Mouse (Mus musculus) hindlimb bud, embryonic 11.5 days (tissue): Measurements from ENCODE around the gene Fgfbp1.

Experiments
- DNase-seq: peaks from one replicate; pipeline ENCODE4 v3.0.0-alpha.2; 2012; ENCODE audit warnings: low read depth, low spot score; ENCODE audit errors: extremely low spot score

Fgfbp1 gene

GRCm38 (mm10) chr5:43981620-43982019 is at the start of gene Fgfbp1:
Fgfbp1 (minus strand) TSS chr5:43981779.
- no peak for DNase-seq

GRCm38 (mm10) chr5:43998295-43998989 is 16.9 kb upstream of the Fgfbp1 start:
- no peak for DNase-seq

- DNase-seq = no peak
Observed at GRCm38 (mm10) chr5:43997626-43998025, 16.0 kb upstream of the Fgfbp1 start.

GRCm38 (mm10) chr5:43996162-43996561 is 14.6 kb upstream of the Fgfbp1 start:
- DNase-seq = no peak

- DNase-seq = no peak
Observed at GRCm38 (mm10) chr5:43994981-43995380, 13.4 kb upstream of the Fgfbp1 start.

GRCm38 (mm10) chr5:43990316-43990715 is 8.7 kb upstream of the Fgfbp1 start:
- no peak for DNase-seq

GRCm38 (mm10) chr5:43989017-43989416 is 7.4 kb upstream of the Fgfbp1 start:
- DNase-seq = no peak

- DNase-seq = no peak
Observed at GRCm38 (mm10) chr5:43986212-43986611, 4.6 kb upstream of the Fgfbp1 start.

- no peak for DNase-seq
Observed at GRCm38 (mm10) chr5:43982896-43983295, 1.3 kb upstream of the Fgfbp1 start.

GRCm38 (mm10) chr5:43980397-43980796 is 1.2 kb downstream of the Fgfbp1 start:
- DNase-seq = no peak

GRCm38 (mm10) chr5:43976821-43977561 is 4.6 kb downstream of the Fgfbp1 start:
- no peak for DNase-seq

GRCm38 (mm10) chr5:43974166-43974565 is 7.4 kb downstream of the Fgfbp1 start:
- DNase-seq = no peak

- DNase-seq = no peak
Observed at GRCm38 (mm10) chr5:43971156-43971555, 10.4 kb downstream of the Fgfbp1 start.

- no peak for DNase-seq
Observed at GRCm38 (mm10) chr5:43970532-43970931, 11.0 kb downstream of the Fgfbp1 start.

GRCm38 (mm10) chr5:43968634-43969033 is 12.9 kb downstream of the Fgfbp1 start:
- DNase-seq = no peak

- DNase-seq = no peak
Observed at GRCm38 (mm10) chr5:43961056-43961455, 20.5 kb downstream of the Fgfbp1 start.

GRCm38 (mm10) chr5:43959884-43960440 is 21.6 kb downstream of the Fgfbp1 start:
- no peak for DNase-seq

GRCm38 (mm10) chr5:43953241-43953640 is 28.3 kb downstream of the Fgfbp1 start:
- no peak for DNase-seq

GRCm38 (mm10) chr5:43948748-43949275 is 32.8 kb downstream of the Fgfbp1 start:
- DNase-seq = no peak

GRCm38 (mm10) chr5:43948111-43948743 is 33.4 kb downstream of the Fgfbp1 start:
- peak; percentile 31 for DNase-seq

GRCm38 (mm10) chr5:43947330-43947977 is 34.1 kb downstream of the Fgfbp1 start:
- no peak for DNase-seq
